ENCODE assay signal across 8 mouse cellular contexts in genomic region chr7:4123732-4124131, GRCm38 (mm10). TPM values are rescaled to one million over a fixed set of nuclear protein-coding genes. Genes with fewer than 3 reads are reported as not detected.
DNase-seq lines count a peak whose midpoint lies in the region; ATAC-seq and TF ChIP-seq lines count a peak whose summit lies in the region.

No protein-coding gene starts in this region.

- H3K4me2 ChIP-seq in stomach, postnatal 0 days (replicated peaks; ENCODE audit: low read depth) = no peak overlapping the region

- no peak for TF ChIP-seq CTCF in cortical plate, adult 2 months (IDR thresholded peaks at IDR 0.05; ENCODE audit: extremely low read depth, insufficient read depth, low read length)
- TF ChIP-seq CTCF in stomach, postnatal 0 days (IDR thresholded peaks at IDR 0.05; ENCODE audit: low read depth) = no peak

- H3K4me3 ChIP-seq in cortical plate, adult 2 months (ENCODE audit: insufficient read depth, low read length) = no peak overlapping the region
- peak overlapping the region; percentile 68 for H3K4me3 ChIP-seq in hindbrain, embryonic 10.5 days
- H3K4me3 ChIP-seq in stomach, postnatal 0 days (ENCODE audit: low read depth, low read length) = no peak overlapping the region

- no peak for TF ChIP-seq POLR2A in cortical plate, adult 2 months (IDR thresholded peaks at IDR 0.05; ENCODE audit: extremely low read depth, insufficient read depth, low read length)

- TF ChIP-seq EP300 in stomach, postnatal 0 days (optimal IDR thresholded peaks at IDR 0.05) = no peak

- peak; percentile 19; the same call in 1 of the 2 replicates for ATAC-seq in stomach, postnatal 0 days (ENCODE audit: low FRiP score, low TSS enrichment)
- no peak for ATAC-seq in megakaryocyte progenitor cell, adult 5-6 weeks (replicated peaks; ENCODE audit: poor library complexity)

- no peak overlapping the region for H3K9ac ChIP-seq in stomach, postnatal 0 days (ENCODE audit: low read length)

- peaks cover 14% of the 10 kb centered on the region; the same call in 1 of the 2 replicates for H3K4me1 ChIP-seq in cortical plate, adult 2 months (ENCODE audit: control insufficient read depth, insufficient read depth, low read length)
- H3K4me1 ChIP-seq in hindbrain, embryonic 10.5 days (replicated peaks) = peaks cover 69% of the 10 kb centered on the region
- no peaks in the 10 kb centered on the region; the same call in 1 of the 2 replicates for H3K4me1 ChIP-seq in stomach, postnatal 0 days (replicated peaks; ENCODE audit: control insufficient read depth, insufficient read depth)

- DNase-seq in layer of hippocampus, adult 11-12 months (ENCODE audit: low spot score) = peak; percentile 86
- DNase-seq in layer of hippocampus, adult 9-10 months (ENCODE audit: low spot score) = no peak
- DNase-seq in hindbrain, embryonic 10.5 days (ENCODE audit: low spot score) = peak; percentile 55
- DNase-seq in mesoderm, embryonic 11.5 days (ENCODE audit: low read depth, low spot score) = peak; percentile 38
- DNase-seq in stomach, postnatal 0 days (ENCODE audit: low spot score) = no peak
- no peak for DNase-seq in yolk sac, embryonic 10.5 days (ENCODE audit: low spot score)

- H3K36me3 ChIP-seq in hindbrain, embryonic 10.5 days = peaks cover 35% of the 10 kb centered on the region
- no peaks in the 10 kb centered on the region for H3K36me3 ChIP-seq in stomach, postnatal 0 days (ENCODE audit: control insufficient read depth, insufficient read depth, low read length)

- 0 out of 2 replicates have a peak, but pooled peaks cover 3% of the 10 kb centered on the region for H3K9me3 ChIP-seq in hindbrain, embryonic 10.5 days
- H3K9me3 ChIP-seq in stomach, postnatal 0 days (ENCODE audit: control insufficient read depth, low read length) = no peaks in the 10 kb centered on the region

- WGBS in hindbrain, embryonic 10.5 days = 16% methylated on average over 1 of the region's 1 CpGs
- WGBS in stomach, postnatal 0 days = 77% methylated on average over 1 of the region's 1 CpGs

- peak overlapping the region; percentile 92 for H3K27ac ChIP-seq in cortical plate, adult 2 months (ENCODE audit: insufficient read depth, low read length)
- peak overlapping the region; percentile 89 for H3K27ac ChIP-seq in hindbrain, embryonic 10.5 days
- H3K27ac ChIP-seq in stomach, postnatal 0 days (replicated peaks) = no peak overlapping the region

- H3K27me3 ChIP-seq in hindbrain, embryonic 10.5 days (ENCODE audit: insufficient read depth, poor library complexity, severe bottlenecking) = peaks cover 16% of the 10 kb centered on the region; the same call in 1 of the 2 replicates
- peaks cover 3% of the 10 kb centered on the region; the same call in 1 of the 2 replicates for H3K27me3 ChIP-seq in stomach, postnatal 0 days (ENCODE audit: control insufficient read depth, insufficient read depth, low read length)

RNA-seq across cellular contexts. Expression of gene Ttyh1, which starts 4.5 kb away (rescaled TPM):
- polyA plus RNA-seq in cortical plate, adult 2 months (2012; rRNA removed) = 817 and 841 TPM in 2 replicates
- 31.2 and 67.4 TPM in 2 replicates for polyA plus RNA-seq in hindbrain, embryonic 10.5 days (2016; fragmentation: Nextera tagmentation; extraction: Ambion mirVana)
- polyA plus RNA-seq in stomach, postnatal 0 days (2015; fragmentation: Nextera tagmentation; extraction: Ambion mirVana) = 4.1 and 4.3 TPM in 2 replicates
- total RNA-seq in megakaryocyte progenitor cell, adult 5-6 weeks (2015) = 0.12 and 0.39 TPM in 2 replicates
- total RNA-seq in megakaryocyte progenitor cell, adult 5-6 weeks (2017) = 0.17 TPM in 1 of 2 replicates, not detected in the other

RNA-seq across cellular contexts. Expression of gene Leng8, which starts 13.1 kb away (rescaled TPM):
- polyA plus RNA-seq in cortical plate, adult 2 months (2012; rRNA removed) = 481 and 484 TPM in 2 replicates
- 68.7 and 91.4 TPM in 2 replicates for polyA plus RNA-seq in hindbrain, embryonic 10.5 days (2016; fragmentation: Nextera tagmentation; extraction: Ambion mirVana)
- 14.7 and 20.1 TPM in 2 replicates for polyA plus RNA-seq in stomach, postnatal 0 days (2015; fragmentation: Nextera tagmentation; extraction: Ambion mirVana)
- 23.2 and 36.4 TPM in 2 replicates for total RNA-seq in megakaryocyte progenitor cell, adult 5-6 weeks (2015)
- total RNA-seq in megakaryocyte progenitor cell, adult 5-6 weeks (2017) = 19.5 and 24.1 TPM in 2 replicates

RNA-seq across cellular contexts. Expression of gene Leng9, which starts 26.4 kb away (rescaled TPM):
- 8.4 and 8.5 TPM in 2 replicates for polyA plus RNA-seq in cortical plate, adult 2 months (2012; rRNA removed)
- 1.6 and 2.5 TPM in 2 replicates for polyA plus RNA-seq in hindbrain, embryonic 10.5 days (2016; fragmentation: Nextera tagmentation; extraction: Ambion mirVana)
- 7.4 and 8.5 TPM in 2 replicates for polyA plus RNA-seq in stomach, postnatal 0 days (2015; fragmentation: Nextera tagmentation; extraction: Ambion mirVana)
- total RNA-seq in megakaryocyte progenitor cell, adult 5-6 weeks (2015) = 0.72 and 1.5 TPM in 2 replicates
- 2.2 and 2.9 TPM in 2 replicates for total RNA-seq in megakaryocyte progenitor cell, adult 5-6 weeks (2017)

RNA-seq across cellular contexts. Expression of gene Cdc42ep5, which starts 40.9 kb away (rescaled TPM):
- polyA plus RNA-seq in cortical plate, adult 2 months (2012; rRNA removed) = 3.7 and 4.8 TPM in 2 replicates
- 16.9 and 23.5 TPM in 2 replicates for polyA plus RNA-seq in hindbrain, embryonic 10.5 days (2016; fragmentation: Nextera tagmentation; extraction: Ambion mirVana)
- 119 and 121 TPM in 2 replicates for polyA plus RNA-seq in stomach, postnatal 0 days (2015; fragmentation: Nextera tagmentation; extraction: Ambion mirVana)
- total RNA-seq in megakaryocyte progenitor cell, adult 5-6 weeks (2015) = not detected in 2 replicates
- not detected in 2 replicates for total RNA-seq in megakaryocyte progenitor cell, adult 5-6 weeks (2017)

Comparison
In these comparisons a context has a peak if more than half of its experiments do, and no peak if none do; other contexts are left out.
1. DNase-seq: peak in layer of hippocampus, adult 11-12 months (single experiment), hindbrain, embryonic 10.5 days (single experiment) and mesoderm, embryonic 11.5 days (single experiment); none in layer of hippocampus, adult 9-10 months (single experiment), stomach, postnatal 0 days (single experiment) and yolk sac, embryonic 10.5 days (single experiment).